Mouse (Mus musculus) forebrain, postnatal 0 days (tissue): ENCODE data around the gene Nipbl. TPM values are rescaled to one million over a fixed set of nuclear protein-coding genes. Genes with fewer than 3 reads are reported as not detected.

Experiments used
- ATAC-seq: fragments of 200-750 bp; cut with Nextera tagmentation; 2 replicates; pipeline ENCODE4 v1.8.0; 2017; ENCODE audit warnings: mild to moderate bottlenecking, moderate library complexity
- DNase-seq: peaks from one replicate; pipeline ENCODE4 v3.0.0-alpha.2; 2015
- H3K27ac ChIP-seq: fragments of 300-500 bp; sonication (generic); 2 replicates; pipeline ENCODE4 v1.5.1; 2014; ENCODE audit warnings: low read depth, mild to moderate bottlenecking, antibody characterized with exemption, low read length, moderate library complexity, mixed read lengths
- H3K27me3 ChIP-seq: fragments of 300-500 bp; sonication (generic); 2 replicates; pipeline ENCODE4 v1.6.1; 2014; ENCODE audit warnings: mild to moderate bottlenecking, low read length, mixed read lengths; ENCODE audit not compliant: insufficient read depth
- H3K36me3 ChIP-seq: fragments of 300-500 bp; sonication (generic); 2 replicates; pipeline ENCODE4 v1.6.1; 2014; ENCODE audit warnings: mild to moderate bottlenecking, moderate library complexity; ENCODE audit not compliant: insufficient read depth
- H3K4me1 ChIP-seq: fragments of 300-500 bp; sonication (generic); 2 replicates; pipeline ENCODE4 v1.6.1; 2014; ENCODE audit warnings: antibody characterized with exemption; ENCODE audit not compliant: insufficient read depth
- H3K4me2 ChIP-seq: fragments of 300-500 bp; sonication (generic); 2 replicates; pipeline ENCODE4 v1.6.1; 2014; ENCODE audit warnings: low read depth, mild to moderate bottlenecking, moderate library complexity
- H3K4me3 ChIP-seq: fragments of 300-500 bp; sonication (generic); 2 replicates; pipeline ENCODE4 v1.5.1; 2014; ENCODE audit warnings: low read depth, low read length, mixed read lengths
- H3K9ac ChIP-seq: fragments of 300-500 bp; sonication (generic); 2 replicates; pipeline ENCODE4 v1.6.1; 2014; ENCODE audit warnings: mild to moderate bottlenecking
- H3K9me3 ChIP-seq: fragments of 300-500 bp; sonication (generic); 2 replicates; pipeline ENCODE4 v1.6.1; 2016; ENCODE audit warnings: low read length
- CTCF ChIP-seq: sonication (generic); IDR thresholded peaks from 2 replicates; pipeline ENCODE4 v1.5.1; 2016; ENCODE audit warnings: antibody characterized with exemption, control low read depth, low read depth
- WGBS: fragments of 180-500 bp; shearing (Covaris S2); extraction: QIAGEN DNeasy Blood & Tissue Kit; methylation state at CpG from one replicate; pipeline ENCODE4 v1.1.7; 2014; 5-methylcytosine and 5-hydroxymethylcytosine counted together
- polyA plus RNA-seq: library from polyadenylated mRNA; unstranded; fragments of >200 nt; fragmentation: Nextera tagmentation; extraction: Ambion mirVana; gene quantifications from 2 replicates; pipeline ENCODE4 v1.2.1, GENCODE M21; 2015
- total RNA-seq: library from RNA; depleted of rRNA; stranded (reverse); fragments of >200 nt; gene quantifications from 2 replicates; pipeline ENCODE4 v1.2.3, GENCODE M21; 2014

Gene Nipbl
- total and polyA plus RNA-seq, 2 experiments from 2014 or later = 10.5 to 20.7 TPM

GRCm38 (mm10) chr15:8443168-8443925, 916 bp downstream of the Nipbl start:
- H3K9me3 ChIP-seq = no peaks in the 10 kb centered on the region
- under 1% methylated on average over 40 of the region's 40 CpGs for WGBS
- ATAC-seq = peak; percentile 44
- H3K27ac ChIP-seq = peak overlapping the region; percentile 99
- DNase-seq = no peak
- peak overlapping the region; percentile 97 for H3K9ac ChIP-seq
- H3K4me3 ChIP-seq = peak overlapping the region; percentile 91
- H3K27me3 ChIP-seq = no peaks in the 10 kb centered on the region
- H3K4me1 ChIP-seq = peaks cover 26% of the 10 kb centered on the region; the same call in 1 of the 2 replicates
- TF ChIP-seq CTCF = no peak
- H3K36me3 ChIP-seq = no peaks in the 10 kb centered on the region
- peak overlapping the region; percentile 99 for H3K4me2 ChIP-seq

- Histone ChIP-seq H3K4me1 (peaks cover 24% of the 10 kb centered on the region; the same call in 1 of the 2 replicates), H3K36me3 (no peaks in the 10 kb centered on the region), H3K27me3 (no peaks in the 10 kb centered on the region), H3K9ac (peak overlapping the region; percentile 97), H3K9me3 (no peaks in the 10 kb centered on the region), H3K27ac (no peak overlapping the region), H3K4me3 (peak overlapping the region; percentile 91), H3K4me2 (peak overlapping the region; percentile 99)
- DNase-seq = peak; percentile 6
- TF ChIP-seq CTCF = no peak
- ATAC-seq = no peak
- WGBS = under 1% methylated on average over 6 of the region's 6 CpGs
Measured at GRCm38 (mm10) chr15:8442761-8443160, 1.5 kb downstream of the Nipbl start.

DNA sequence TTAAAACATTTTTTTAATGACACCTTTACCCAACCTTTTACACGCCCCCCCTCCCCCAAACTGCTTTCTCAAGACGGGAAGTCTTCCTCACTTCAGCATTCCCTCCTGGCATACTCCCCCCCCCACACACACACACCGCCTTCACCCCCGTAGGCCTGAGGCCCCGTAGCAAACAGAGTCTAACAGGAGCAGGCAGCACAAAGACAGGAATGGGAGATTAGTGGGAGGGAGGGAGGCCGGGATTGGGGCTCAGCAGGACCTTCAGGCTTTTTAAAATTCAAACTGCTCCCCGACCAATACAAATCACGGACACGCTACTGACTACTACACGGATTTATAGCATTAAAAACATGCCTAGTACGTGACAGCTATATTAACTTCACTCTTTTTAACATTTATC, 2.1 kb downstream of the Nipbl start:
- ATAC-seq (no peak), DNase-seq (peak; percentile 2)
- H3K9me3 ChIP-seq = no peaks in the 10 kb centered on the region
- 1% methylated on average over 11 of the region's 11 CpGs for WGBS
- H3K4me2 ChIP-seq = peak overlapping the region; percentile 99
- no peaks in the 10 kb centered on the region for H3K36me3 ChIP-seq
- H3K9ac ChIP-seq = peak overlapping the region; percentile 97
- no peaks in the 10 kb centered on the region for H3K27me3 ChIP-seq
- peaks cover 18% of the 10 kb centered on the region; the same call in 1 of the 2 replicates for H3K4me1 ChIP-seq
- H3K27ac ChIP-seq = no peak overlapping the region
- TF ChIP-seq CTCF = no peak
- H3K4me3 ChIP-seq = peak overlapping the region; percentile 91

DNA sequence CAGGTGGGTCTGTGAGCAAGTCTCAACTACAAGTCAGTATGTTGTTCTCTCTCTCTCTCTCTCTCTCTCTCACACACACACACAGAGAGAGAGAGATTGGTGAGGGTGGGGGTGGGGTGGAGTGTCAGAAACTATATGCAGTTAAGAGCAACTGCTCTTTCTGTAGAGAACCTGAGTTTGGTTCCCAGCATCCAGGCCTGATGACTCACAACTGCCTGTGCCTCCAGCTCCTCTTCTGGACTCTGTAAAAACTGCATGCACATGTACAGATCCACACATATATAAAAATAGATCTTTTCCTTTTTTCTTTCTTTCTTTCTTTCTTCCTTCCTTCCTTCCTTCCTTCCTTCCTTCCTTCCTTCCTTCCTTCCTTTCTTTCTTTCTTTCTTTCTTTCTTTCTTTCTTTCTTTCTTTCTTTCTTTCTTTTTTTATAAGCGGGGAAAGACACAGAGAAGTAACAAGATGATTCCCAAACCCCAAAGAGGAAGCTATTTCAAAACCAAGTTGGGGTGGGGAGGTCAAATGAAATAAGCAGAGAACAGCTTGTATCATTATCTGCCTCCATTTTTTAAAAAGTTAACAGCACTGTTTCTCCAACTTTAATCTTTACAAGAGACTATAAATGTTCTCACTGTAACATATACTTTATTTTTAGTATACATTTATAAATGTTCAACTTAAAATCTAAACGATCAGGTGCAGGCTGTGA, 10.9 kb downstream of the Nipbl start:
- no peaks in the 10 kb centered on the region for H3K9me3 ChIP-seq
- H3K4me1 ChIP-seq = no peaks in the 10 kb centered on the region
- H3K36me3 ChIP-seq = no peaks in the 10 kb centered on the region
- no peak for TF ChIP-seq CTCF
- no peak for DNase-seq
- no peak overlapping the region for H3K9ac ChIP-seq
- H3K27ac ChIP-seq = no peak overlapping the region
- no peaks in the 10 kb centered on the region for H3K27me3 ChIP-seq
- no peak overlapping the region for H3K4me2 ChIP-seq
- no peak for ATAC-seq
- no peak overlapping the region for H3K4me3 ChIP-seq
- WGBS = 89% methylated on average over 2 of the region's 2 CpGs

DNA sequence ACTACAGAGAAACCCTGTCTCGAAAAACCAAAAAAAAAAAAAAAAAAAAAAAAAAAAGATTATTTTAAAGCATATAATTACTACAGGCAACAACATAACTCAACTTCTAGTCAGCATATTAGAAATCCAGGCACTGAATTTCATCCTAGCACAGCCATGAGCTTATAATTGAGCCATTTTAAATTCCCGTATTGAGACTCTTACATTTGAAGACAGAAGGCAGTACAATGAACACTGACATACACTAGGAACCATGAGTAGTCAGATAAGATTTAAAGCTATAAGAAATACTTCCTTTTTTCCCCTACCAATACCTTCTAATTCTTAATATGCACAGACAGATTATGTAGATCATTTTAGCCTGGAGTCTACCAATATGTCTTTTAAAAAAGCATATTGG, 11.7 kb downstream of the Nipbl start:
- no peak for ATAC-seq
- Histone ChIP-seq H3K4me2 (no peak overlapping the region), H3K9me3 (no peaks in the 10 kb centered on the region), H3K4me1 (no peaks in the 10 kb centered on the region), H3K4me3 (no peak overlapping the region), H3K27me3 (no peaks in the 10 kb centered on the region), H3K9ac (no peak overlapping the region), H3K27ac (no peak overlapping the region), H3K36me3 (no peaks in the 10 kb centered on the region)
- 93% methylated on average over 2 of the region's 2 CpGs for WGBS
- no peak for DNase-seq
- no peak for TF ChIP-seq CTCF

GRCm38 (mm10) chr15:8429502-8429901, 14.8 kb downstream of the Nipbl start:
- no peaks in the 10 kb centered on the region for H3K4me1 ChIP-seq
- WGBS = 90% methylated on average over 5 of the region's 5 CpGs
- no peak overlapping the region for H3K9ac ChIP-seq
- no peaks in the 10 kb centered on the region for H3K36me3 ChIP-seq
- no peak overlapping the region for H3K27ac ChIP-seq
- no peaks in the 10 kb centered on the region for H3K27me3 ChIP-seq
- ATAC-seq (no peak), DNase-seq (no peak)
- TF ChIP-seq CTCF = no peak
- no peak overlapping the region for H3K4me2 ChIP-seq
- no peaks in the 10 kb centered on the region for H3K9me3 ChIP-seq
- H3K4me3 ChIP-seq = no peak overlapping the region

DNA sequence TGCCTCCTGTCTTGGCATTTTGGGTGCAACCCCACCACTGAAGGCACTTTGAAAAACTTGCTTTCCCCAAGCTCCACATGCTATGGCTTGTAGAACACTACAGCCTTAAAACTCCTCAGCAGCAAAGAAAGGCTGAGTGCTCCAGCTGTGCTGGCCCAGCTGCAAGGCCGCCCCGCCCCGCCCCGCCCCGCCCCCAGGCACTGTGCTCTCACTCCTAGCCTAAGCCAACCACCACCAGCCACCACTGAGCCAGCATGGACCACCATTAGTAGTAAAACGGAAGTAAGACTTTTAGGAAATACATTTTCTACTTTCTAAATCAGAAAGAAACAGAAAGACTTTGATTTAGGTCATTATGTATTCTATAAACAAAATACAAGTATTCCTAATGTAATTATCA, 23.4 kb downstream of the Nipbl start:
- WGBS = 19% methylated on average over 6 of the region's 6 CpGs
- H3K9ac ChIP-seq = no peak overlapping the region
- no peak overlapping the region for H3K27ac ChIP-seq
- no peak overlapping the region for H3K4me3 ChIP-seq
- H3K4me2 ChIP-seq = no peak overlapping the region
- H3K27me3 ChIP-seq = no peaks in the 10 kb centered on the region
- H3K9me3 ChIP-seq = no peaks in the 10 kb centered on the region
- ATAC-seq (no peak), DNase-seq (no peak)
- no peaks in the 10 kb centered on the region for H3K36me3 ChIP-seq
- H3K4me1 ChIP-seq = no peaks in the 10 kb centered on the region
- no peak for TF ChIP-seq CTCF
